Mouse (Mus musculus): ENCODE results near the gene Hist2h3c1.
"Not testable (repeated sequence)": the region's sequence is repeated elsewhere in the genome, so short reads cannot be mapped to it uniquely, and the experiment has no call there.

Gene Hist2h3c1

GRCm38 (mm10) chr3:96246427-96246856 lies at the start of gene Hist2h3c1:
Gene Hist2h3c1 (plus strand): TSS chr3:96246685.
- not testable (repeated sequence) for DNase-seq (ENCODE audit: low spot score in 2 of 2)

GRCm38 (mm10) chr3:96197129-96197749 lies 49.2 kb upstream of the Hist2h3c1 start:
- DNase-seq (ENCODE audit: low spot score in 2 of 2): peak; percentile 90

- peak; percentile 60 to 65 for DNase-seq (ENCODE audit: low spot score in 2 of 2)
These were observed 48.3 kb upstream of the Hist2h3c1 start for GRCm38 (mm10) chr3:96198181-96198580.

GRCm38 (mm10) chr3:96198601-96199251 lies 47.8 kb upstream of the Hist2h3c1 start:
- not testable (repeated sequence) for DNase-seq (ENCODE audit: low spot score in 2 of 2)

- peak; percentile 36 for DNase-seq (ENCODE audit: low spot score in 2 of 2)
These were observed 46.8 kb upstream of the Hist2h3c1 start for GRCm38 (mm10) chr3:96199731-96200130.

GRCm38 (mm10) chr3:96207819-96208218 lies 38.7 kb upstream of the Hist2h3c1 start:
- no peak for DNase-seq (ENCODE audit: low spot score in 2 of 2)

- DNase-seq (ENCODE audit: low spot score in 2 of 2): no peak
These were observed 37.2 kb upstream of the Hist2h3c1 start for GRCm38 (mm10) chr3:96209242-96209641.

- peak; percentile 55 to 62 for DNase-seq (ENCODE audit: low spot score in 2 of 2)
These were observed 27.3 kb upstream of the Hist2h3c1 start for GRCm38 (mm10) chr3:96219191-96219641.

- peak; percentile 79 to 85 for DNase-seq (ENCODE audit: low spot score in 2 of 2)
These were observed 26.8 kb upstream of the Hist2h3c1 start, which contains the start of the genes Bola1 and Hist2h2ab for GRCm38 (mm10) chr3:96219661-96220130. Gene Bola1 (minus strand): TSS chr3:96219709. Gene Hist2h2ab (plus strand): TSS chr3:96219865.

- not testable (repeated sequence) for DNase-seq (ENCODE audit: low spot score in 2 of 2)
These were observed 26.2 kb upstream of the Hist2h3c1 start for GRCm38 (mm10) chr3:96220131-96220764.

- peak; percentile 93 to 96 for DNase-seq (ENCODE audit: low spot score in 2 of 2)
These were observed 25.5 kb upstream of the Hist2h3c1 start, which contains the start of the genes Hist2h2ac and Hist2h2be for GRCm38 (mm10) chr3:96220765-96221639. Gene Hist2h2ac (minus strand): TSS chr3:96220880. Gene Hist2h2be (plus strand): TSS chr3:96221119.

GRCm38 (mm10) chr3:96221640-96222038 lies 24.8 kb upstream of the Hist2h3c1 start:
- DNase-seq (ENCODE audit: low spot score in 2 of 2): peak in 1 of 2 experiments; percentile 30

- no peak for DNase-seq (ENCODE audit: low spot score in 2 of 2)
These were observed 23.7 kb upstream of the Hist2h3c1 start for GRCm38 (mm10) chr3:96222774-96223173.

GRCm38 (mm10) chr3:96225421-96225820 lies 21.1 kb upstream of the Hist2h3c1 start:
- DNase-seq (ENCODE audit: low spot score in 2 of 2): no peak

GRCm38 (mm10) chr3:96226695-96227648 lies 19.5 kb upstream of the Hist2h3c1 start:
- no peak for DNase-seq (ENCODE audit: low spot score in 2 of 2)

- no peak for DNase-seq (ENCODE audit: low spot score in 2 of 2)
These were observed 17.7 kb upstream of the Hist2h3c1 start for GRCm38 (mm10) chr3:96228828-96229227.

GRCm38 (mm10) chr3:96230404-96230803 lies 16.1 kb upstream of the Hist2h3c1 start:
- no peak for DNase-seq (ENCODE audit: low spot score in 2 of 2)

GRCm38 (mm10) chr3:96230910-96231757 lies 15.4 kb upstream of the Hist2h3c1 start:
- no peak for DNase-seq (ENCODE audit: low spot score in 2 of 2)

- no peak for DNase-seq (ENCODE audit: low spot score in 2 of 2)
These were observed 14.7 kb upstream of the Hist2h3c1 start for GRCm38 (mm10) chr3:96231758-96232120.

All from spleen, postnatal 36 days (tissue).